Mouse (Mus musculus) spleen, postnatal 0 days (tissue): Measurements from ENCODE around the gene Kansl1. TPM values are rescaled to one million over a fixed set of nuclear protein-coding genes. Genes with fewer than 3 reads are reported as not detected.

Source experiments
- polyA plus RNA-seq: library from polyadenylated mRNA; unstranded; fragments of >200 nt; fragmentation: Nextera tagmentation; extraction: Ambion mirVana; gene quantifications from 2 replicates; pipeline ENCODE4 v1.2.1, GENCODE M21; 2015

Gene Kansl1
- 8.0 and 10.1 TPM in 2 replicates for polyA plus RNA-seq

GRCm38 (mm10) chr11:104468751-104469268 lies at the start of gene Kansl1:
Gene Kansl1 (minus strand): TSS chr11:104468861.

Other genes starting within 250 kb of the Kansl1 start
- 2.3 and 2.9 TPM in 2 replicates for gene Mapt, start 237.5 kb downstream of the Kansl1 start, polyA plus RNA-seq
- gene Cdc27, start 81.8 kb upstream of the Kansl1 start, polyA plus RNA-seq, result 23.0 and 23.7 TPM in 2 replicates
- 3.0 and 5.5 TPM in 2 replicates for gene Myl4, start 81.8 kb upstream of the Kansl1 start, polyA plus RNA-seq
- gene Itgb3, start 139.1 kb upstream of the Kansl1 start, polyA plus RNA-seq, result 8.6 and 10.3 TPM in 2 replicates
- gene Gm11639, start 216.8 kb upstream of the Kansl1 start, polyA plus RNA-seq, result 0.12 and 0.13 TPM in 2 replicates